7 mouse cellular contexts compared by ENCODE assay signal in genomic region chr6:47877461-47878132, GRCm38 (mm10). TPM values are rescaled to one million over a fixed set of nuclear protein-coding genes. Genes with fewer than 3 reads are reported as not detected.
DNase-seq lines count a peak whose midpoint lies in the region; ATAC-seq and TF ChIP-seq lines count a peak whose summit lies in the region.

No protein-coding gene starts in this region.

- H3K27ac ChIP-seq in intestine, postnatal 0 days (ENCODE audit: low read depth, low read length): peak overlapping the region; percentile 95
- H3K27ac ChIP-seq in midbrain, embryonic 12.5 days (replicated peaks): peak overlapping the region; percentile 99
- H3K27ac ChIP-seq in small intestine, adult 2 months (ENCODE audit: insufficient read depth, low read depth, low read length): peak overlapping the region; percentile 81

- TF ChIP-seq CTCF in intestine, postnatal 0 days (IDR thresholded peaks at IDR 0.05; ENCODE audit: low read depth): peak; percentile 86
- peak; percentile 32 for TF ChIP-seq CTCF in small intestine, adult 2 months (IDR thresholded peaks at IDR 0.05; ENCODE audit: extremely low read depth, insufficient read length, insufficient replicate concordance, low read depth, low read length)

- no peaks in the 10 kb centered on the region for H3K27me3 ChIP-seq in intestine, postnatal 0 days (replicated peaks; ENCODE audit: control insufficient read depth, insufficient read depth, low read length)
- H3K27me3 ChIP-seq in midbrain, embryonic 12.5 days: no peaks in the 10 kb centered on the region
- H3K27me3 ChIP-seq in small intestine, adult 2 months (ENCODE audit: control insufficient read depth, insufficient read depth, low read length): no peaks in the 10 kb centered on the region

- H3K9me3 ChIP-seq in intestine, postnatal 0 days (ENCODE audit: control insufficient read depth): no peaks in the 10 kb centered on the region
- no peaks in the 10 kb centered on the region for H3K9me3 ChIP-seq in midbrain, embryonic 12.5 days

- peak overlapping the region; percentile 93 for H3K4me3 ChIP-seq in intestine, postnatal 0 days (ENCODE audit: low read depth, low read length)
- H3K4me3 ChIP-seq in midbrain, embryonic 12.5 days: peak overlapping the region; percentile 94
- peak overlapping the region; percentile 83 for H3K4me3 ChIP-seq in small intestine, adult 2 months (ENCODE audit: low read depth, low read length)

- H3K4me1 ChIP-seq in intestine, postnatal 0 days (replicated peaks; ENCODE audit: control insufficient read depth, insufficient read depth, low read length): peaks cover 8% of the 10 kb centered on the region; the same call in 1 of the 2 replicates
- H3K4me1 ChIP-seq in midbrain, embryonic 12.5 days: peaks cover 15% of the 10 kb centered on the region
- peaks cover 5% of the 10 kb centered on the region; the same call in 1 of the 2 replicates for H3K4me1 ChIP-seq in small intestine, adult 2 months (ENCODE audit: control insufficient read depth, insufficient read depth, insufficient read length, low read length)

- WGBS in intestine, postnatal 0 days: under 1% methylated on average over 48 of the region's 71 CpGs
- under 1% methylated on average over 67 of the region's 71 CpGs for WGBS in midbrain, embryonic 12.5 days
- under 1% methylated on average over 71 of the region's 71 CpGs for WGBS in small intestine, adult 2 months

- H3K36me3 ChIP-seq in intestine, postnatal 0 days (ENCODE audit: control insufficient read depth, insufficient read depth): peaks cover 22% of the 10 kb centered on the region; the same call in 1 of the 2 replicates
- peaks cover 25% of the 10 kb centered on the region for H3K36me3 ChIP-seq in midbrain, embryonic 12.5 days
- peaks cover 13% of the 10 kb centered on the region for H3K36me3 ChIP-seq in small intestine, adult 2 months (ENCODE audit: control insufficient read depth, insufficient read depth, low read length)

- intact Hi-C loops in left cerebral cortex, postnatal 4 days (cut with DNase I): no loop called here

- H3K9ac ChIP-seq in intestine, postnatal 0 days (ENCODE audit: low read depth, low read length): peak overlapping the region; percentile 89
- peak overlapping the region; percentile 97 for H3K9ac ChIP-seq in midbrain, embryonic 12.5 days (replicated peaks)

- DNase-seq in adrenal gland, adult 2 months: peak; percentile 96
- DNase-seq in embryo, embryonic 11.5 days (ENCODE audit: low read depth, low spot score): peak; percentile 78
- DNase-seq in gastrocnemius, postnatal 4 days (ENCODE audit: low spot score in 2 of 2): peak; percentile 84 to 92
- peak; percentile 94 for DNase-seq in left cerebral cortex, postnatal 4 days

- peak; percentile 63; the same call in 1 of the 2 replicates for TF ChIP-seq POLR2A in small intestine, adult 2 months (IDR thresholded peaks at IDR 0.05; ENCODE audit: low read depth, low read length)

- peak overlapping the region; percentile 81 for H3K4me2 ChIP-seq in intestine, postnatal 0 days (replicated peaks; ENCODE audit: low read depth)
- H3K4me2 ChIP-seq in midbrain, embryonic 12.5 days (replicated peaks): peak overlapping the region; percentile 81

- ATAC-seq in intestine, postnatal 0 days: peak; percentile 96
- peak; percentile 98 for ATAC-seq in midbrain, embryonic 12.5 days (ENCODE audit: low FRiP score, low read depth)

RNA-seq across cellular contexts. Expression of gene Zfp282, which starts 0.6 kb away (rescaled TPM):
- 1 to 10 TPM; 7.0 to 9.2 TPM for total RNA-seq in adrenal gland, adult 2 months (2021)
- polyA plus RNA-seq in adrenal gland, adult 2 months (2012; rRNA removed): 6.9 and 7.1 TPM in 2 replicates
- total RNA-seq in gastrocnemius, postnatal 4 days (2021): 10 to 100 TPM; 14.2 to 15.2 TPM
- 5.3 TPM in 2 replicates for polyA plus RNA-seq in intestine, postnatal 0 days (2015; fragmentation: Nextera tagmentation; extraction: Ambion mirVana)
- 10 to 100 TPM; 32.1 to 32.8 TPM for total RNA-seq in left cerebral cortex, postnatal 4 days (2021)
- 27.7 and 28.3 TPM in 2 replicates for polyA plus RNA-seq in midbrain, embryonic 12.5 days (2016; fragmentation: Nextera tagmentation; extraction: Ambion mirVana)
- polyA plus RNA-seq in small intestine, adult 2 months (2012; rRNA removed): 2.8 and 5.9 TPM in 2 replicates

RNA-seq across cellular contexts. Expression of gene Zfp398, which starts 42.1 kb away (rescaled TPM):
- 10 to 100 TPM; 10.5 to 12.1 TPM for total RNA-seq in adrenal gland, adult 2 months (2021)
- polyA plus RNA-seq in adrenal gland, adult 2 months (2012; rRNA removed): 11.7 and 13.4 TPM in 2 replicates
- 1 to 10 TPM; 7.5 to 8.8 TPM for total RNA-seq in gastrocnemius, postnatal 4 days (2021)
- 2.8 and 3.8 TPM in 2 replicates for polyA plus RNA-seq in intestine, postnatal 0 days (2015; fragmentation: Nextera tagmentation; extraction: Ambion mirVana)
- total RNA-seq in left cerebral cortex, postnatal 4 days (2021): 10 to 100 TPM; 26.9 to 27.6 TPM
- 13.7 and 14.1 TPM in 2 replicates for polyA plus RNA-seq in midbrain, embryonic 12.5 days (2016; fragmentation: Nextera tagmentation; extraction: Ambion mirVana)
- polyA plus RNA-seq in small intestine, adult 2 months (2012; rRNA removed): 4.1 and 4.2 TPM in 2 replicates

RNA-seq across cellular contexts. Expression of gene Zfp212, which starts 42.7 kb away (rescaled TPM):
- total RNA-seq in adrenal gland, adult 2 months (2021): 10 to 100 TPM; 13.4 to 15.5 TPM
- 8.2 and 8.4 TPM in 2 replicates for polyA plus RNA-seq in adrenal gland, adult 2 months (2012; rRNA removed)
- total RNA-seq in gastrocnemius, postnatal 4 days (2021): 10 to 100 TPM; 13.0 to 14.5 TPM
- polyA plus RNA-seq in intestine, postnatal 0 days (2015; fragmentation: Nextera tagmentation; extraction: Ambion mirVana): 7.5 and 8.8 TPM in 2 replicates
- 10 to 100 TPM; 18.5 to 20.5 TPM for total RNA-seq in left cerebral cortex, postnatal 4 days (2021)
- polyA plus RNA-seq in midbrain, embryonic 12.5 days (2016; fragmentation: Nextera tagmentation; extraction: Ambion mirVana): 19.0 and 21.2 TPM in 2 replicates
- 2.3 and 5.7 TPM in 2 replicates for polyA plus RNA-seq in small intestine, adult 2 months (2012; rRNA removed)

RNA-seq across cellular contexts. Expression of gene Zfp786, which starts 46.9 kb away (rescaled TPM):
- total RNA-seq in adrenal gland, adult 2 months (2021): under 1 TPM; 0.78 to 0.93 TPM
- 0.30 and 0.37 TPM in 2 replicates for polyA plus RNA-seq in adrenal gland, adult 2 months (2012; rRNA removed)
- 1 to 10 TPM; 1.0 to 1.3 TPM for total RNA-seq in gastrocnemius, postnatal 4 days (2021)
- 0.61 and 0.69 TPM in 2 replicates for polyA plus RNA-seq in intestine, postnatal 0 days (2015; fragmentation: Nextera tagmentation; extraction: Ambion mirVana)
- 10 to 100 TPM; 12.4 to 13.9 TPM for total RNA-seq in left cerebral cortex, postnatal 4 days (2021)
- polyA plus RNA-seq in midbrain, embryonic 12.5 days (2016; fragmentation: Nextera tagmentation; extraction: Ambion mirVana): 13.1 and 14.1 TPM in 2 replicates
- polyA plus RNA-seq in small intestine, adult 2 months (2012; rRNA removed): 0.08 and 0.10 TPM in 2 replicates

Comparison
In these comparisons a context has a peak if more than half of its experiments do, and no peak if none do; other contexts are left out.
1. Peak in every context shown above with its lines: DNase-seq, ATAC-seq, H3K4me3 ChIP-seq and H3K27ac ChIP-seq.